Mouse (Mus musculus) frontal cortex, adult (tissue): ENCODE measurements around the gene Pax7.

ENCODE experiments used
- ATAC-seq: cut with Nextera tagmentation; 2 replicates; pipeline ENCODE4 v1.9.2; 2017; ENCODE audit warnings: mild to moderate bottlenecking, moderate library complexity, mixed read lengths; ENCODE audit not compliant: low TSS enrichment

The Pax7 gene

DNA sequence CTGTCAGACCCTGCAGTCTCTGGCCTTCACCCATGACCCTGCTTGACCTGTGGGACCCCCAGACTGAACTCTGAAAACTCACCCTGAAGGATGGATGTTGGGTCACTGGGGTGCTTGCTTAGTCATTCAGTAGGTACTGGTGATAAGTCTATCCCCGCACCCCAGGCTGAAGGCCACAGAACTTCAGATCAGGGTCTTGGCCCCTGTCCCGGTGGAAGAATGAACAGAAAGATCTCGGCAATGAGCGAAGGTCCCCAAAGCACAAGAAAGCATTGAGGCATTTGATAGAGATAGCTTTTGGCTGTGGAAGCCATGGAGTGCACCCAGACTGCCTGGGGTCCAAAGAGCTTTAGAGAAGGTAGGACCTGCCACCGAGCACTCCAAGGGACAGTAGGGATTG lies 82.4 kb downstream of the Pax7 start:
- no peak for ATAC-seq

DNA sequence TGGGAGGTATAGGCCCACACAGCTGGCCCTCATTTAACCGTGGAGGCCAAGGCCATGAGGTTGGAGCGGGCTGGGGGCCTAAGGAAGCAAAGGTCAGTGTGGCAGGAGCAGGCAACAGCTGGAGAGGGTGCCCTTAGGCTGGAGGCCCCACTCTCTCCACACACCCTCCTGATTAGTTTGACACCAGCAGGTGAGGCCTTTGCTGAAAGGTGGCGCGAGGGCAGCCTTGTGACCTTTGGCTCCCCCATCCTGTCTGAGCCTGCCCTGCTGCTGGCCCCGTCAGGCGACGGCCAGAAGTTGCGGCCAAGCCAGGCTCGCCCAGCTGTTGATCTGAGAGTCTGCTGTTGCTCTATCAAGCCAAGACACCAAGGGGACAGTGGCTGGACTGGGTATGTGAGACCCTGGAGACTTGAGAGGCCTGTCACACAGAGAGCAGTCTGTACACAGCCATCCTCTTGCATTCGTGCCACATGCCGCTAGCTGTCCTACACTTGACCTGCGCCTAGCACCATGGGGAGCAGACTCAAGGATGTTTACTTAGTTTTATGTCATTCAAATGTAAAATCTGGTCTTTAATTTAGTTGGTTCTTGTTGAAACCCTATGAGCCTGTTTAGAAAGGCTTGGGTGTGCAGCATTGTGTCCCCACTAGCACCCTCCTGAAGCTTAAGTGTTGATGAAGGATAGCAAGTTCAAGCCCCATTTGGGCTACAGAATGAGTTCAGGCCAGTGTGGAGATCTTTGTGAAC lies 86.0 kb downstream of the Pax7 start:
- no peak for ATAC-seq

DNA sequence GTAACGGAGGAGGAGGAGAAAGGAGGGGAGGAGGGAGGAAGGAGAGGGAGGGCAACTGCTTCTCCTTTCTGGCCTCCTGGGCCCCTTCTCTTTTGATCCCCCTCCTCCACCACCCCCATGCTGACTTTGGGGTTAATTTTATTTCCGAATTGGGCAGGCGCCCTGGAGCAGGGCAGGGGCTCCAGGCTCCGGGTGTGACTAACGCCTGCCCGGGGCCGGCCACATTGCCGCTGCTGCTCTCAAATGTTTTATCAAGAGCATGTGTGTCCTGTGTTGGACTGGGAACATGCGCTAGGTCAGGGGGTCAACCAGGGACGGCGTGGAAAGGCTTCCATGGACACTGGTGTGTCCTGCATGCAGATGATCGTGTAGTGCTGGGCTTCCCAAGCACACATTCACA lies 87.2 kb downstream of the Pax7 start:
- ATAC-seq: no peak

GRCm38 (mm10) chr4:139744765-139745395 lies 88.4 kb downstream of the Pax7 start:
- no peak for ATAC-seq

DNA sequence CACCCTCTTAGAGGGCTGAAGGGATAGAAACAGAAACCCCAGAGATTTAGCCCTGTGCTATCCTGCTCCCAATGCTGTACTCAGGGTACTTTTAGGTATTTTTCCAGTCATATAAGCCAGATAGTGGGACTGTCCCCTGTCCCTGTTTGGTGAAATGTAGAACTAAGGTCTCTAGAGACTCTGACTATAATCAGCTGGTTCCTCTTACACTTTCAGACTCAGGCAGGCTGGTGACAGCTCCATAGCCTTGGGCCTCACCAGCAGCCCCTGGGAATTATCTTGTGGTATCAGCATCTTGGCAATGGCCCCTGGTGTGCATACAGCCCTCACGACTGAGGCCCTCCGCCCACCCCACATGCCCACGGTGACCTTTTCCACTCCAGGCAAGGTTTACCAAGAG lies 89.7 kb downstream of the Pax7 start:
- ATAC-seq: no peak

DNA sequence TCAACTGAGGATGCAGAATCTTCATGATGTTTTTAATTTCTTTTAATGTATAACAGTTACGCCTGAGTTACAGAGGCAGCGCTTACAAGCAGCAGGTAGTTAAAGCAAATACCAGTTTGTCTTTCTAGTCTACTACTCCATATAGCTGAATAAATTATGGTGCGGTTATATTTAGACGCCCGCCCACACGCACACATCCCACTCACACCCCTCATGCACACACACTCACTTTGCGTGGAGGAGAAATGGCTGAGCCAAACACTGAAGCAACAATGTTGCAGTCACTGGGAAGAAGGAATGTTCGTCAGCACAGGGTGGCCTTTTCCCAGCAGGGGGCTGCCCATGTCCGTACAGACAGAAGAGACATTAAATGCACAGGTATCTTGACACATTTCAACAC lies 96.3 kb downstream of the Pax7 start:
- ATAC-seq: peak; percentile 84

- ATAC-seq: no peak
Measured at GRCm38 (mm10) chr4:139727101-139727500, 106.2 kb downstream of the Pax7 start.

- ATAC-seq: no peak
Measured at GRCm38 (mm10) chr4:139725421-139725820, 107.9 kb downstream of the Pax7 start.

- ATAC-seq: no peak
Measured at GRCm38 (mm10) chr4:139724296-139724695, 109.0 kb downstream of the Pax7 start.

DNA sequence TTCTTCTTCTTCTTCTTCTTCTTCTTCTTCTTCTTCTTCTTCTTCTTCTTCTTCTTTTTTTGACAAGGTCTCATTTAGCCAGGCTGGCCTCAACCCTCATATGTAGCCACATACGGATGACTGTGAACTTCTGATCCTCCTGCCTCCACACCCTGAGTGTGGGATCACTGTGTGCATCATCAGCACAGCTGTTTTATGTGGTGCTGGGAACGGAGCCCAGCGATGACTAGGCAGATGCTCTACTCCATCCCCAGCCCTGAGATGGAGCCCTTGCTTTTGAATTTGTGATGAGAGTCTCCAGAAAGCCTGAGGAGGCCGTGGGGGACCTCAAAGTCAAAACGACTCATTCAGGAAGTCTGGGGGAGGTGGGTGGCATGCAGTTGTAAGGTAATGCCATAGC lies 114.3 kb downstream of the Pax7 start:
- ATAC-seq: no peak

GRCm38 (mm10) chr4:139716477-139717169 lies 116.7 kb downstream of the Pax7 start:
- ATAC-seq: peak; percentile 85; the same call in 1 of the 2 replicates

GRCm38 (mm10) chr4:139715241-139715932 lies 117.9 kb downstream of the Pax7 start:
- no peak for ATAC-seq

DNA sequence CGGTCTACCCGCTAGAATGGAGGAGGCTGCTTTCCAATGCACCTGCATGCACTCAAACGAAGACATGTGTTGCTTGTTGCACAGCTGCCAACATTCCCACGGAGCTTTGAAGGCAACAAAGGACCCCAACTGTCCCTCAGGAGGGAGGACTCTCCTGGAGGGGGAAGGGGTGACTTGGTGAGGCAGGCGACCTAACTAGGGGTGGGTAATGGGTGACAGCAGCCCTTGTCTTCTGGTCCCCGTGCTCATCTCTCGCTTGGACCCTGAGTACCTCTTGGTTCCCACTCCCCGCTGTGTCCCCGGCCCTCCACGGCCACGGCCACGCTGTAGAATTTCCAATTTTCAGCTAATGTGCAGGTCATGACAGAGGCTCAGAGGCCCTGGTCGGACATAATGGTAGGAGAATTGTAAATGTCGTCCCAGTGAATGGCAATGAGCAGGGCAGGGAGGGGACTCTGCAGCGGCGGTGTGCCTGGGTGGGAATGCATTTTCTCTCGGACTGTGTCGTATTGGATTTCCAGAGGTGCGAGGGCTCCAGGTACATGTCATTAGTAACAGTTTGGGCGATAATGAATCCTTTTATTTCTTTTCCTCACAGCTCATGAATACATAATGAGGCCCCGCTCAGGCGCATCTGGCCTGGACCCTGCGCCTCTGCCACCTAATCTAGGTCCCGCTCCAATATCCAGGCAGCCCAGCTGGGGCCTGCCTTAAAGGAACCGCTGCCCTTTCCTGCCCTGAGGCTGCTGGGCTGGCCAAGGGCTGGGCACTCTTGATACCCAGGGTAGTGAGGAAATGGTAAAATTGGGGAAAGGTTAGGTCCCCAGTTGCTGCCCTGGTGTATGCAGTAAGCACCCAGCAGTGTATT lies 122.6 kb downstream of the Pax7 start:
- no peak for ATAC-seq

DNA sequence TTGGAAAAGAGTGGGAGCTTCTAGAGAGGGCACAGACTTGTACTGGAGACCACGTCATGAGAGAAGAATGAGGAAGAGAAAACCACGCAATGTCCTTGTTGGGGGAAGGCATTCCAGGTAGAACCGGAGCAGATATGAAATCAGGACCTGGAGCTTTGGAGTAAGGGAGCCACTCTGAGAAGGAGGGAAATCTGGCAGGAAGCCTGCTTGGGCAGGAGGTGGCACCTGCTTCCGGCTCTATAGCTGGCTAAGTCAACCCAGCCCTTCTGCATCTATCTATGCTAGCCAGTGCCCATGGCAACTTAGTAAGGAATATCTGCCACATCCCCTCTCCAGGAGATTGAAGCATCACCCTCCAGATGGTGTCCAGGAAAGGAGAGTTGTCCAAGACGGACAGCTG lies 127.3 kb downstream of the Pax7 start:
- no peak for ATAC-seq

DNA sequence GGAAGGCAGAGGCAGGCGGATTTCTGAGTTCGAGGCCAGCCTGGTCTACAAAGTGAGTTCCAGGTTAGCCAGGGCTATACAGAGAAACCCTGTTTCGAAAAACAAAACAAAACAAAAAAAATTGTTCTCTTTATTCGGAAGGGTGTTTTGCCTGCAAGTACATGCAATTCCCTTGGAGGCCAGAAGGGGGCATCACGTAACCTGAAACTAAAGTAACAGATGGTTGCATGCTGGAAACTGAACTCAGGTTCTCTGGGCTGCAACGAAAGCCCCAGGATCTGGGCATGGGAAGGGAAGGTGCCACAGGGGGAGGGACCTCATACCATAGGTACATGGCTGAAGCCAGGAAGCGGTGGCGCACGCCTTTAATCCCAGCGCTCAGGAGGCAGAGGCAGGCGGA lies 129.9 kb downstream of the Pax7 start:
- no peak for ATAC-seq

DNA sequence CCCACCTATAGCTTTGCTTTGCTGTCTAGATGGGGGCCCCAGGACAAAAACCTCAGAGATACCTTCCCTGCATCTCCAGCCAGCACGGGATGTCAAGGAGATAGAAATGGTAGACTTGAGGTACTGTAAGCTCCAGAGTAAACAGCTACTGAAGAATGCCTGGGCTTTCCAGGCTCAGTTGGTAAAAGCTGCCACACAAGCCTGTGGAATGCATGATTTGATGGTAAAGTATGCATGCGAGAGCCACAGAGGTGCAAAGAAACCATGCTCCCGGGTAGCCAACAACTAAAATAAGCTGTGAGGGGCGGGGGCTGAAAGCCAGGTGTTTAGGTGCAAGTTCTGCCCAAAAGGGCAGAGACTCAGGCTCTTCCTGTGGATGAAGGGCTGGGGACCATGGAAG lies 130.4 kb downstream of the Pax7 start:
- ATAC-seq: no peak

DNA sequence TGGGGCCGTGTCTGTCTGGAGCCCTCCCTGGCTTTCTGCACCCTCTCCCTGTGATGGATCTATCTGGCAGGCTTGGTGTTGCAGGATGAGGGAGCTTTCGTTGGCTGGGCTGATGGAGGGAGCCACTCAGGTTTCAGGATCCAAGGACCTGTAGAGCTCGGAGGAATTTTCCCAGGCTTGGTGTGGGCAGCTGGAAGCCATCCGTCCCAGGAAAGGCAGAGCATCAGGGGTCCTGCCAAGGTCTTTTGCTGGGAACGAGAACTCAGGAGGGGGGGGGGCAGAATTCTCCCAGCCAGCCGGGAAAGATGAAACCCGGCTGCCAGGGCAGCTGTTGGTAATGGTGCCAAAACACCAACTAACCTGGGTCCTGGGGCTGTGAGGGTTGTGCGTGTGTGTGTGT lies 134.7 kb downstream of the Pax7 start:
- no peak for ATAC-seq

- ATAC-seq: no peak
Measured at GRCm38 (mm10) chr4:139697755-139698154, 135.6 kb downstream of the Pax7 start.

DNA sequence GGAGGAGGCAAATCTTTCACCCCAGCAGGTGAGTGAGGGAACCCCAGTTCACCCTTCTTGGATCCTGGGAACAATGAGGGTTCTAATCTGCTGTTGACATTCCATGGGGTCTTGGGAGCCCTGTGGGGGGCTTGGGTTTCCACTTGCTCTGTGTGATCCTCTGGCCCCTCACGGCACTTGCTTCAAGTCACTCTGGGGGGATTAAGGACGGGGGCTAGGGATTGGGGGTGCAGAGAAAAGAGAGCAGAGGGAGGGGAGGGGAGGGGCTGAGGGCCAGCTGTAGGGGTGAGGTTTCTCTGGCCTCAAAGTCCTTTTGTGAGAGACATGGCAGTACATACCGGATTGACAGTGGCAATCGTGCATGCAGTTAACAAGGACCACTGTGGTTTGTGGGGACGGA lies 140.0 kb downstream of the Pax7 start:
- ATAC-seq: no peak

- no peak for ATAC-seq
Measured at GRCm38 (mm10) chr4:139689627-139690269, 143.6 kb downstream of the Pax7 start.

- ATAC-seq: no peak
Measured at GRCm38 (mm10) chr4:139688058-139688457, 145.3 kb downstream of the Pax7 start.
